Mouse (Mus musculus): Measurements from ENCODE around the gene Aox4.

Gene Aox4

GRCm38 (mm10) chr1:58210203-58210602, at the start of gene Aox4:
Aox4 (plus strand) TSS chr1:58210397.
- no peak for DNase-seq (ENCODE audit: low spot score)

- no peak for DNase-seq (ENCODE audit: low spot score)
Measured at GRCm38 (mm10) chr1:58169893-58170292, 40.3 kb upstream of the Aox4 start.

- no peak for DNase-seq (ENCODE audit: low spot score)
Measured at GRCm38 (mm10) chr1:58188514-58189175, 21.6 kb upstream of the Aox4 start.

- DNase-seq (ENCODE audit: low spot score) = no peak
Measured at GRCm38 (mm10) chr1:58194317-58194716, 15.9 kb upstream of the Aox4 start.

GRCm38 (mm10) chr1:58194988-58195387, 15.2 kb upstream of the Aox4 start:
- DNase-seq (ENCODE audit: low spot score) = no peak

GRCm38 (mm10) chr1:58195541-58195940, 14.7 kb upstream of the Aox4 start:
- no peak for DNase-seq (ENCODE audit: low spot score)

GRCm38 (mm10) chr1:58197023-58197422, 13.2 kb upstream of the Aox4 start:
- no peak for DNase-seq (ENCODE audit: low spot score)

- no peak for DNase-seq (ENCODE audit: low spot score)
Measured at GRCm38 (mm10) chr1:58198386-58198785, 11.8 kb upstream of the Aox4 start.

- DNase-seq (ENCODE audit: low spot score) = no peak
Measured at GRCm38 (mm10) chr1:58212805-58213204, 2.6 kb downstream of the Aox4 start.

- no peak for DNase-seq (ENCODE audit: low spot score)
Measured at GRCm38 (mm10) chr1:58213838-58214237, 3.6 kb downstream of the Aox4 start.

GRCm38 (mm10) chr1:58215353-58215752, 5.2 kb downstream of the Aox4 start:
- DNase-seq (ENCODE audit: low spot score) = no peak

GRCm38 (mm10) chr1:58215956-58216532, 5.8 kb downstream of the Aox4 start:
- DNase-seq (ENCODE audit: low spot score) = no peak

- DNase-seq (ENCODE audit: low spot score) = no peak
Measured at GRCm38 (mm10) chr1:58221070-58221469, 10.9 kb downstream of the Aox4 start.

GRCm38 (mm10) chr1:58221879-58222278, 11.7 kb downstream of the Aox4 start:
- DNase-seq (ENCODE audit: low spot score) = no peak

GRCm38 (mm10) chr1:58228086-58228485, 17.9 kb downstream of the Aox4 start:
- DNase-seq (ENCODE audit: low spot score) = no peak

- DNase-seq (ENCODE audit: low spot score) = no peak
Measured at GRCm38 (mm10) chr1:58228916-58229315, 18.7 kb downstream of the Aox4 start.

GRCm38 (mm10) chr1:58229774-58230173, 19.6 kb downstream of the Aox4 start:
- DNase-seq (ENCODE audit: low spot score) = no peak

GRCm38 (mm10) chr1:58230542-58230941, 20.3 kb downstream of the Aox4 start:
- no peak for DNase-seq (ENCODE audit: low spot score)

- DNase-seq (ENCODE audit: low spot score) = no peak
Measured at GRCm38 (mm10) chr1:58235405-58235804, 25.2 kb downstream of the Aox4 start.

- no peak for DNase-seq (ENCODE audit: low spot score)
Measured at GRCm38 (mm10) chr1:58237527-58238299, 27.5 kb downstream of the Aox4 start.

- no peak for DNase-seq (ENCODE audit: low spot score)
Measured at GRCm38 (mm10) chr1:58238440-58238839, 28.2 kb downstream of the Aox4 start.

- no peak for DNase-seq (ENCODE audit: low spot score)
Measured at GRCm38 (mm10) chr1:58238961-58239360, 28.8 kb downstream of the Aox4 start.

GRCm38 (mm10) chr1:58240347-58240746, 30.1 kb downstream of the Aox4 start:
- no peak for DNase-seq (ENCODE audit: low spot score)

Data from spleen, adult 12 weeks (tissue).